Mouse (Mus musculus) kidney, postnatal 0 days (tissue): ENCODE measurements around the gene Sumf1. TPM values are rescaled to one million over a fixed set of nuclear protein-coding genes. Genes with fewer than 3 reads are reported as not detected.
A peak's percentile ranks its signal among the peaks of the same experiment; 100 is the strongest.

Experiments used
- ATAC-seq: fragments of 200-750 bp; cut with Nextera tagmentation; replicated peaks from 2 replicates; pipeline ENCODE4 v1.8.0; 2017; ENCODE audit warnings: low read depth, moderate number of reproducible peaks, moderate TSS enrichment, moderate library complexity; ENCODE audit not compliant: low FRiP score
- DNase-seq: peaks from one replicate; pipeline ENCODE4 v3.0.0-alpha.2; 2016; ENCODE audit warnings: low spot score
- H3K27ac ChIP-seq: fragments of 300-500 bp; sonication (generic); 2 replicates; pipeline ENCODE4 v1.5.1; 2014; ENCODE audit warnings: mild to moderate bottlenecking
- H3K27me3 ChIP-seq: fragments of 300-500 bp; sonication (generic); 2 replicates; pipeline ENCODE4 v1.6.1; 2014; ENCODE audit warnings: low read length, mixed read lengths; ENCODE audit not compliant: insufficient read depth
- H3K36me3 ChIP-seq: fragments of 300-500 bp; sonication (generic); 2 replicates; pipeline ENCODE4 v1.6.1; 2014; ENCODE audit warnings: low read length, mixed read lengths; ENCODE audit not compliant: insufficient read depth
- H3K4me1 ChIP-seq: fragments of 300-500 bp; sonication (generic); replicated peaks from 2 replicates; pipeline ENCODE4 v1.6.1; 2014; ENCODE audit warnings: antibody characterized with exemption, low read length, mixed read lengths; ENCODE audit not compliant: insufficient read depth
- H3K4me2 ChIP-seq: fragments of 300-500 bp; sonication (generic); 2 replicates; pipeline ENCODE4 v1.6.1; 2014; ENCODE audit warnings: mild to moderate bottlenecking, low read length, moderate library complexity, mixed read lengths
- H3K4me3 ChIP-seq: fragments of 300-500 bp; sonication (generic); replicated peaks from 2 replicates; pipeline ENCODE4 v1.5.1; 2014; ENCODE audit warnings: low read depth, low read length
- H3K9ac ChIP-seq: fragments of 300-500 bp; sonication (generic); 2 replicates; pipeline ENCODE4 v1.6.1; 2014; ENCODE audit warnings: low read depth, low read length
- H3K9me3 ChIP-seq: fragments of 300-500 bp; sonication (generic); replicated peaks from 2 replicates; pipeline ENCODE4 v1.6.1; 2016; ENCODE audit warnings: low read length, inconsistent platforms, mixed read lengths
- CTCF ChIP-seq: IDR thresholded peaks from 2 replicates; pipeline ENCODE4 v1.5.1; 2016; ENCODE audit warnings: antibody characterized with exemption, low read depth, mild to moderate bottlenecking, moderate library complexity
- WGBS: fragments of 180-500 bp; shearing (Covaris S2); extraction: QIAGEN DNeasy Blood & Tissue Kit; methylation state at CpG from one replicate; pipeline ENCODE4 v1.1.7; 2014; 5-methylcytosine and 5-hydroxymethylcytosine counted together
- polyA plus RNA-seq: library from polyadenylated mRNA; unstranded; fragments of >200 nt; fragmentation: Nextera tagmentation; extraction: Ambion mirVana; gene quantifications from 2 replicates; pipeline ENCODE4 v1.2.1, GENCODE M21; 2015

Gene Sumf1
- polyA plus RNA-seq, 1 experiment from 2014 or later, result 34.0 TPM

DNA sequence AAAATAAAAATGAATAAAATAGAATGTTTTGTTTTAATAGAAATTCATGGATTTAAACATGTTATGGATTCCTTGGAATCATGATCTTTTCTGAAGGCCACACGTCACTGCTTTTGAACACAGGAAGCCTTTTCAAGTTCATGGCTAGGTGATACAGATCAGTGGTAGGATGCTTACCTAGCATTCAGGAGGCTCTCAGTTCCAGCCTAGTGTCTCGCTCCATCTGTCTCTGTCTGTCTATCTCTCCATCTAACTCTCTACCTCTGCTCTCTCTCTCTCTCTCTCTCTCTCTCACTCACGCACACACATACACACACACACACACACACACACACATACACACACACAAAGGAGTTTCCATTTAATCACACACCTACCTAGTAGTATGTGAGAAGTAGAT is 15.9 kb downstream of the Sumf1 start:
- 0 out of 2 replicates have a peak, but pooled peaks cover 6% of the 10 kb centered on the region for H3K36me3 ChIP-seq
- TF ChIP-seq CTCF, result no peak
- H3K4me1 ChIP-seq, result no peaks in the 10 kb centered on the region
- ATAC-seq (no peak), DNase-seq (no peak)
- 92% methylated on average over 3 of the region's 3 CpGs for WGBS
- no peak overlapping the region for H3K4me2 ChIP-seq
- H3K4me3 ChIP-seq, result no peak overlapping the region
- H3K9ac ChIP-seq, result no peak overlapping the region
- no peaks in the 10 kb centered on the region for H3K9me3 ChIP-seq
- no peaks in the 10 kb centered on the region for H3K27me3 ChIP-seq
- H3K27ac ChIP-seq, result no peak overlapping the region

DNA sequence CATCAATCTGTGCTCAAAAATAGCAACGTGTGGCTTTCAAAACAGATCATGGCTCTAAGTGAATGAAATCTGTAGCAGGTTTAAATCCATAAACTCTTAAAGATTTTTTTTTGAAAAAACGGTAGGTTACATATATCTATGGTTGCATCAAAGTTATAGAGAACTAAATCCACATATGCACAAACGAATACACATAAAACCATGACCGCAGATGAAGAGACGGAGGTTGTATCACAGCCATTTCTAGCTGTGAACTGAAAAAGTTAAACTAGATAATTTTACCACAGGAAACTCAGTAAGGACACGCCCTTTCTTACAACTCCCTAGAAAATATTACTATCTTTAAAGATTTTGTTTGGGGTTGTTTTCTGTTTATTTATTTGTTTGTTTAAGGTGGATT is 16.7 kb downstream of the Sumf1 start:
- H3K9ac ChIP-seq, result no peak overlapping the region
- no peak overlapping the region for H3K4me2 ChIP-seq
- TF ChIP-seq CTCF, result no peak
- DNase-seq (no peak), ATAC-seq (no peak)
- WGBS, result 94% methylated on average over 6 of the region's 6 CpGs
- 0 out of 2 replicates have a peak, but pooled peaks cover 3% of the 10 kb centered on the region for H3K36me3 ChIP-seq
- H3K27ac ChIP-seq, result no peak overlapping the region
- H3K4me1 ChIP-seq, result no peaks in the 10 kb centered on the region
- no peaks in the 10 kb centered on the region for H3K9me3 ChIP-seq
- no peaks in the 10 kb centered on the region for H3K27me3 ChIP-seq
- H3K4me3 ChIP-seq, result no peak overlapping the region

DNA sequence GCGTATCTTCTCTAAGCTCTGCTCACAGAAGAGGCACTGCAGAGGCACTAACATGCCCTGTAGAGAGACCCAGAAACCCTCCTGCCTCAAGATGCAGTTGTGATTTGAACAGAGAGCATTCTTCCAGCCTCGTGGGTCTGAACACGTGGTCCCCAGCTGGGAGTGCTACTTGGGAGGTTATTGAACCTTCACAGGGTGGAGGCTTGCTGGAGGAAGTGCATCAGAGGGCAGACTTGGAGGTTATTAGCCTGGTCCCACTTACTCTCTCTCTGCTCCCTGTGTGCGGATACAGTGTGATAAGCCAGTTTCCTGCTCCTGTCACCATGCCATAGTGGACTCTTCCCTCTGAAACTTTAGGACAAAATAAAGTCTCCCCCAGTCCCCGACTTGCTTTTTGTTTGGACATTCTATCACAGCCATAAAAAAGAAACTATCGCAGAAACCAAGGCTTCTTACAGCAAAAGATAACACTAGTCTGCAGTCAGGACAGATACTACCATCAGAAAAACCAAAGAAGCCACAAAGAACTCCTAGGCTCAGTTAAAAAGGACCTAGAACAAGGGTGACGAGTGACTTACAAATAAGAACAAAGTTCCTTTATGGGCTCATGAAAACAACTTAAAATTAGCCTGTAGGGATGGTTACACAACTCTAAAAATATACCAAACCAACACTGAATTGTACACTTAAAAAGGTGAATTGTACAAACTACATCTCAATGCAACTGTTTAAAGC is 17.3 kb downstream of the Sumf1 start:
- 70% methylated on average over 7 of the region's 7 CpGs for WGBS

DNA sequence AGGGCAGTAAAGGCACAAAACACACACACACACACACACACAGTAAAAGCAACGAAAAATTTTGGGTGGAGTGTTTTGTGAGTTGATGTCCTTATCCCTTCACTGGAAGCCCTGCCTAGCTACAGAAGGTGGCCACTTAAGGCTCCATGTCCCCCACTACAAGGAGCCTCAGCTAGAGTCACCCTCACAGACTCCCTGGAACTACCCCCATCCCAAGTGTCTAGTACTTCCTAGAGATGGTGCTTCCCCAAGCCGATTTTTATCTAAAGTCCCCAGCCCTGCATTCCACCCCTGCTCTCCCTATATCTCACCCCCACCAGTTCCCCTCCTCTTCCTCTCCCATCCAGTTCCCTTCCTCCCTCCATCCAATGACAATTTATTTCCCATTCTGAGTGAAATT is 19.8 kb downstream of the Sumf1 start:
- TF ChIP-seq CTCF, result no peak
- H3K4me3 ChIP-seq, result no peak overlapping the region
- no peaks in the 10 kb centered on the region for H3K9me3 ChIP-seq
- DNase-seq (no peak), ATAC-seq (no peak)
- no peak overlapping the region for H3K4me2 ChIP-seq
- no peaks in the 10 kb centered on the region for H3K4me1 ChIP-seq
- WGBS, result 87% methylated on average over 2 of the region's 2 CpGs
- H3K27me3 ChIP-seq, result no peaks in the 10 kb centered on the region
- H3K36me3 ChIP-seq, result no peaks in the 10 kb centered on the region
- H3K9ac ChIP-seq, result no peak overlapping the region
- H3K27ac ChIP-seq, result no peak overlapping the region

More for the DNA sequence above, 17.3 kb downstream of the Sumf1 start:
- no peaks in the 10 kb centered on the region for H3K9me3 ChIP-seq
- H3K27me3 ChIP-seq, result no peaks in the 10 kb centered on the region
- H3K36me3 ChIP-seq, result 0 out of 2 replicates have a peak, but pooled peaks cover 3% of the 10 kb centered on the region
- no peak overlapping the region for H3K4me3 ChIP-seq
- no peak for TF ChIP-seq CTCF
- ATAC-seq (no peak), DNase-seq (no peak)
- no peak overlapping the region for H3K9ac ChIP-seq
- no peak overlapping the region for H3K4me2 ChIP-seq
- no peaks in the 10 kb centered on the region for H3K4me1 ChIP-seq
- H3K27ac ChIP-seq, result no peak overlapping the region

DNA sequence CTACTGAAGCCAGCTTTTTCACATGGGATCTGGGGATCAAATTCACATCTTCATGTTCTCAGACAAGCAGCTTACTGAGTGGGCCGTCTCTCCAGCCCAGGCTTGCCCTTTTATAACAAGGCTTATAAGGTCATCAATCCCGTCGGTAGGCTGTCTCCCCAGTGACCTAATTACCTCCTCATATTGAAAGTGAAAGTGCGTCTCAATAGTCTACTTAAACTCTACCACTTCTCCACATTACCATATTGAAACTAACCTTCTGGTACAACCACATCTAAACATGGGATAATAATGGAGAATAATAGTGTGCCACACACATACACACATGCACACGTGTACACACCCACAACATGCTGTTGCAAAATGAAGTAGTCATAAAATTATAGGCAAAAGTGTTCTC is 20.4 kb downstream of the Sumf1 start:
- no peaks in the 10 kb centered on the region for H3K9me3 ChIP-seq
- no peak overlapping the region for H3K4me3 ChIP-seq
- 74% methylated on average over 5 of the region's 5 CpGs for WGBS
- no peaks in the 10 kb centered on the region for H3K4me1 ChIP-seq
- no peak for TF ChIP-seq CTCF
- no peaks in the 10 kb centered on the region for H3K36me3 ChIP-seq
- H3K27me3 ChIP-seq, result no peaks in the 10 kb centered on the region
- ATAC-seq, result no peak
- H3K27ac ChIP-seq, result no peak overlapping the region
- no peak overlapping the region for H3K9ac ChIP-seq
- H3K4me2 ChIP-seq, result no peak overlapping the region
- DNase-seq, result no peak

DNA sequence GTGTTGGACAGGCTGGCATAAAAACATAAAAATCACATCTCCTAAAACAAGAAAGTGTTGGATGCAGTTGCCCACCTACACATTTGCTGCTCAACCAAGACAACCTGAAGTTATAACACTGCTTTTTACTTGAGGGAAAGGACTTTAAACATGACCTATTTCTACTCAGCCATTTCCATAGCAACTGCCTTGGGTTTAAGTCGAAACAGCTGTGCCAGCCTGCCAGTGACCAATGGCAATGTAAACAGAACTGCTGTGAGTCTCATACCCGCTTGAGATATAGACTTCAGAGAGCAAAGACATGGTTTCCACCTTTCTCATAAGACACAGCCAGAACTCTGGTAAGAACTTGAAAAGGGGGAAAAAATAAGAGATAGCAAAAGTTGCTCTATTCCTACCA is 24.8 kb downstream of the Sumf1 start:
- Histone ChIP-seq H3K9ac (no peak overlapping the region), H3K4me2 (no peak overlapping the region), H3K9me3 (no peaks in the 10 kb centered on the region), H3K4me1 (no peaks in the 10 kb centered on the region), H3K4me3 (no peak overlapping the region), H3K36me3 (no peaks in the 10 kb centered on the region), H3K27me3 (no peaks in the 10 kb centered on the region), H3K27ac (no peak overlapping the region)
- 46% methylated on average over 2 of the region's 2 CpGs for WGBS
- DNase-seq (no peak), ATAC-seq (no peak)
- TF ChIP-seq CTCF, result no peak

DNA sequence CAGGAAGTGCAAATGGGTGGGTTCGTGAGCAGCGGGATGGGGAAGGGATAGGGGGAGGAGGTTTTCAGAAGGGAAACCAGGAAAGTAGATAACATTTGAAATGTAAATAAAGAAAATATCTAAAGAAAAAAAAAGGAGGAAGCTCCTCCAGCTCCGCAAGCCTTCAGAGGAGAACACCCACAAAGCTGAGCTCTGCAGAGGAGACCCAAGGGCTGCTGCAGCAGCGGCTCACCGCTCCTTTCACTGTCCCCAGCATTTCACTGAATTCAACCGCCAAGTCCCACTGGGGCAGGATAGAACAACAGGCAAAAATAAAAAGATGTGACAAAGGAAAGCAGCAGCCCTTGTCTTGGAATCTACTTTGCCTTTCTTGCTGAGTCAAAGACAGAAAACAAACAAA is 28.5 kb downstream of the Sumf1 start:
- H3K27me3 ChIP-seq, result no peaks in the 10 kb centered on the region
- TF ChIP-seq CTCF, result no peak
- no peak overlapping the region for H3K4me2 ChIP-seq
- no peak overlapping the region for H3K9ac ChIP-seq
- H3K9me3 ChIP-seq, result no peaks in the 10 kb centered on the region
- 0 out of 2 replicates have a peak overlapping the region, but pooled peaks have one; percentile 28 for H3K27ac ChIP-seq
- WGBS, result 60% methylated on average over 6 of the region's 6 CpGs
- H3K36me3 ChIP-seq, result no peaks in the 10 kb centered on the region
- DNase-seq (no peak), ATAC-seq (no peak)
- H3K4me1 ChIP-seq, result no peaks in the 10 kb centered on the region
- H3K4me3 ChIP-seq, result no peak overlapping the region
